Mouse (Mus musculus) cerebellum, postnatal 4 days (tissue): ENCODE measurements around the gene Aass.

Experiments
- DNase-seq, 2 experiments: peaks; one replicate each; pipeline ENCODE4 v3.0.0; 2022; ENCODE audit warnings: low spot score in 2 of 2, mixed read lengths in 1 of 2

Aass gene

GRCm38 (mm10) chr6:23055734-23056133, 77.1 kb downstream of the Aass start:
- DNase-seq = no peak

GRCm38 (mm10) chr6:23048836-23049235, 84.0 kb downstream of the Aass start:
- DNase-seq = no peak

GRCm38 (mm10) chr6:23028251-23028650, 104.5 kb downstream of the Aass start:
- no peak for DNase-seq
